Mouse (Mus musculus) frontal cortex, adult (tissue): ENCODE results near the gene Usp35.

Experiments used
- ATAC-seq: cut with Nextera tagmentation; 2 replicates; pipeline ENCODE4 v1.9.2; 2017; ENCODE audit warnings: mild to moderate bottlenecking, moderate library complexity, mixed read lengths; ENCODE audit not compliant: low TSS enrichment

The Usp35 gene

DNA sequence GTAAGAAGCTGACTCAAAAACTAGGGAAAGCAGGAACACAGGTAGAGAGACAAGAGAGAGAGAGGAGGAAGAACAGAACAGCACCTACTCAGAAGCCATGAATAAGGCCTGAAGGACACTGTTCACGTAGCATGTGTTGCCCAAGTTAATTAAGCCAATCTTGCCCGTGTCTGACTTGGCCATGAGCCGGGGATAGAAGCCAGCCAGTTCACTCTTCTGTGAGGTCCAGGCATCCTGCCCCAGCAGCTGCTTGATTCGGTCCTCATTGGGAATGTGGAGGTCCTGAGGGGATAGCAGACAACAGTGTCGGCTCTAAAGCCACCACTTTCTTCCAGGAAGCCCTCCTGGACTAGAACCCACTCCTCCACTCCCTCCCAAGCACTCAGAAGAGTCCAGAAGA is 17.2 kb downstream of the Usp35 start:
- no peak for ATAC-seq

DNA sequence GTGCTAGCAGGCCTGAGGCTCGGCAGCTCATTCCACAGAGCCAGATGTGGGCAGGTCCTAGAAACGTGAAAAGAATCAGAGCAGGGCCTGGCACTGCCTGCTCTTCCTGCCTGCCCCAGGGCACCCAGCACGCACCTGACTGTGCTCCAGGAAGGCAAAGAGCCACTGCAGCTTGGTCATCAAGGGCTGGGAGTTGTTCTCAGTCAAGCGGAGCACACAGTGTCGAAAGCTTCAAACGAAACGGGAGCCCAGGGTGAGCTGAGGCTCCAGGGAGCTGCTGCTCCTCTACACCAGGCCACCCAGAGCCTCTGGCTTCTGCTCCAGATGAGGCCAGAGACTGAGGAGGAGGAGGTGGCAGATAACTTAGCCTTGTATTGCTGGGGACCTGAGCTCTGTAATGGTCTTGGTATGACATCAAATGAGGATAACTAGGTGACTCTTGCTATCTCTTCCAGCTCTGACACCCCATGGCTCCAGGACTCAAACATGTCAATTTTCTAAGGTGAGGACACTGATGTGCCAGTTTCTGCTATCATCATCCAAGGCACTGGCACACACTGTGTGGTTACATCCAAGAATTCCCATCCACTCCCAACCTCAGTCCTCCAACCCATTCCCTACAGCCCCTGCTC is 18.3 kb downstream of the Usp35 start:
- ATAC-seq = no peak

DNA sequence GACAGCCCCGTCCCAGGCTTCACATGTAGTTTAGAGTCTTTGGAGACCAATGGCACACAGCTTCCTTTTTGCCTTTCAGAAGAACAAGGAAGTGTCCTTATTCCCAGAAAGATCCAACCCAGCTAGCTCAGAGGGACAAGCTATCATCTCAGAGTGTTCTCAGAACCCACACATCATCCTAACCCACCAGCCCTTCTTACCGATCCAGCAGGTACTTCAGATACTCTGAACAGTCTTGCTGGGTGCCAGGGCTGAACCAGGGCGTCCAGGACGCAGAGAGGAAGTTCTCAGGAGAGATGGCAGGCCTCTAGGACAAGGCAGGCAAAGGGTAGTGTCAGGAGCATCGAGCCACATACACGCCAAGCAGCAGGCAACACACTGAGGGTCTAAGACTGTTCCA is 19.0 kb downstream of the Usp35 start:
- no peak for ATAC-seq

DNA sequence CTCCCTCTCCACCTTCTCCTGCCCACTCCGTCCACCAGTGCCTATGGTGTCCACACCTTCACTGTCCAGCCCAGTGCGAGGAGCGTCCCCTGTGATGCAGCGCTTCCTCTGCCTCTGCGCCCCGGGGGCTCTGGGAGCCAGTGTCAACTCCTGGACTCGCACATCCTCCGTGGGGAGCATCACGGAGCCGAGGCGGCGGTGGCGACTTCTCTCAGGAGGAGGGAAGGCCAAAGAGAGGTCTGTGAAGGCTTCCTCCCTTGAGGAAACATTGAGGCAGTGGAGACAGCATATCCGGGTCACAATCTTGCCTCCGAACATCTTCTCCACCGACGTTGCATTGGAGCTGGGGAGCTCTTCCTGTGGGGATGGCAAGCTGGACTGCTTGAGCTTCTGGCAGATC is 19.6 kb downstream of the Usp35 start:
- ATAC-seq = no peak

GRCm38 (mm10) chr7:97311620-97312019 is 20.2 kb downstream of the Usp35 start:
- ATAC-seq = no peak

GRCm38 (mm10) chr7:97310341-97310635 is 21.5 kb downstream of the Usp35 start:
- ATAC-seq = no peak

GRCm38 (mm10) chr7:97309461-97310340 is 22.1 kb downstream of the Usp35 start:
- ATAC-seq = no peak

GRCm38 (mm10) chr7:97307546-97307945 is 24.3 kb downstream of the Usp35 start:
- no peak for ATAC-seq

DNA sequence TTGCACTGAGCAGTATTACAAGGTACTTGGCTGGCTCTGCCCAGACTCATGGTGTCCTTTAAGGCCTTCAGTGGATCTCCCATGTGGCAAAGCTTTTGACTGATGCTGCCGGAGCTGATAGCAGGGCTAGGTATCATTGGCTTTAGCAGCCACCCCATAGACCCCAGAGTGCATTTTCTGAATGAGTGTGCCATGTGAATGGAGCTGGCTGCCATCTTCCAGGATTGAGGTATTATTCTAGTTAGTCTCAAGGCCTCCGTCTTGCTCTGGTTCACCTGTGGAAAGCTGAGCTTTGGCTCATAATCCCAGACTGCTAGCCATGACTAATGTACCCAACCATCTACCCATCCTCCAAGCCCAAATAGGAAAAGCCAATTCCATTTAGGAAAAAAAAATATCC is 25.0 kb downstream of the Usp35 start:
- ATAC-seq = no peak

GRCm38 (mm10) chr7:97305206-97305605 is 26.6 kb downstream of the Usp35 start:
- ATAC-seq = no peak

DNA sequence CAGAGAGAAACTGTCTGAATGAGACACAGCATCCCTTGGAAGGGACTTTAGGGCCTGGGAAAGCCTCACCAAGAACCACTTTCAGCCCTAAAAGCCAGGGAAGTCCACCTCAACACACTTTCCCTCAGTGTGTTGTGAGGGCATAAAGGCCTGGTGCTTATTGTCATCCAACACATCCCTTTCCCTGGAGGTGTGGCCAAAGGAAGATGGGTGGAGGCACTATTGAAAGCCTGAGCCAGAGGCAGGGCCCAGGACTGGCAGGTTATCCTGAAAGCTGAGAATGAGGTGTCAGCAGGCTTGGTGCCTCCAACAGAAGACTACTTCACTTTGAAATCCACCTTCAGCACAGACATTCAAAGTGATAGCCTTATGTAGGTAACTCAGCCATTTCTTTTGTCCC is 27.3 kb downstream of the Usp35 start:
- no peak for ATAC-seq

GRCm38 (mm10) chr7:97303614-97304013 is 28.2 kb downstream of the Usp35 start:
- ATAC-seq = no peak

- ATAC-seq = no peak
These were observed 28.9 kb downstream of the Usp35 start for GRCm38 (mm10) chr7:97302876-97303275.

- no peak for ATAC-seq
These were observed 29.6 kb downstream of the Usp35 start for GRCm38 (mm10) chr7:97302261-97302660.

DNA sequence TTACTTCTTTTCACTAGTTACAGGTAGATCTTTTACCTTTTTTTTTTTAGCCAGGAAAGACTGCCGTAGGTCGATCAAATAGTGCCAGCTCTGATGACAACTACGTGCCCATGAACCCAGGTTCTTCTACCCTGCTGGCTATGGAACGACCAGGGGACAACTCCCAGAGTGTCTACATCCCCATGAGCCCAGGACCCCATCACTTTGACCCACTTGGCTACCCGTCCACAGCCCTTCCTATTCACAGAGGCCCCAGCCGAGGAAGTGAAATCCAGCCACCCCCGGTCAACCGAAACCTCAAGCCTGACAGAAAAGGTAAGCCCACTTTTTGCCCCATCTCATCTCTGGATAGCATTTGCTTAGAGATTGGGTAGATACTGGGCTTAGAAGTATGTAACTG is 30.5 kb downstream of the Usp35 start:
- ATAC-seq = no peak

DNA sequence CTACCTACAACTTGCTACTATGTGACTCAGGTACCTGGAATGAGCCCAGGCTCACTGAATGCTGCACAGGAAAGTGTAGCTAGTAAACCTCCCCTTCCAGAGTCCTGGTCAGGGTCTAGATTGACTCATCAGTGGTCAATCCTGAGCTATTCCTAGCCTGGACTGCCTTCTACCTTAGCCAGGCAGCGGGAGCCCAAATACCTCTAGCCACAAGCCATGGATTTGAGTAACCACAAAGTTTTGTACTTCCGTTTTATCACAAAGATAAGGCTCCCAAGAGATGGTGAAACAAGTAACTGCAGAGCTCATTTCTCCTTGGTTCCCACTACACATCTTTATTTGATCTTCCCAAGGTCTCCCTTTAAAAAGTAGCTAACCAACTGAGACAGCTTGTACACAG is 30.9 kb downstream of the Usp35 start:
- no peak for ATAC-seq

DNA sequence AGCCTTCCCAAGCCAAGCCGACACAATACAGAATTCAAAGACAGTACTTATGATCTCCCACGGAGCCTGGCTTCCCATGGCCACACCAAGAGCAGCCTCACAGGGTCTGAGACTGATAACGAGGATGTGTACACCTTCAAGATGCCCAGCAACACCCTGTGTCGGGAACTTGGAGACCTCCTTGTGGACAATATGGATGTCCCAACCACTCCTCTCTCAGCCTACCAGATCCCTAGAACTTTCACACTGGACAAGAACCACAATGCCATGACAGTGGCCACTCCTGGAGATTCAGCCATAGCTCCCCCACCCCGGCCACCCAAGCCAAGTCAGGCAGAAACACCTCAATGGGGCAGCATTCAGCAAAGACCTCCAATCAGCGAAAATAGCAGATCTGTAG is 32.9 kb downstream of the Usp35 start:
- no peak for ATAC-seq

- ATAC-seq = no peak
These were observed 33.5 kb downstream of the Usp35 start for GRCm38 (mm10) chr7:97298279-97298678.

GRCm38 (mm10) chr7:97297466-97297865 is 34.4 kb downstream of the Usp35 start:
- peak; percentile 70 for ATAC-seq

DNA sequence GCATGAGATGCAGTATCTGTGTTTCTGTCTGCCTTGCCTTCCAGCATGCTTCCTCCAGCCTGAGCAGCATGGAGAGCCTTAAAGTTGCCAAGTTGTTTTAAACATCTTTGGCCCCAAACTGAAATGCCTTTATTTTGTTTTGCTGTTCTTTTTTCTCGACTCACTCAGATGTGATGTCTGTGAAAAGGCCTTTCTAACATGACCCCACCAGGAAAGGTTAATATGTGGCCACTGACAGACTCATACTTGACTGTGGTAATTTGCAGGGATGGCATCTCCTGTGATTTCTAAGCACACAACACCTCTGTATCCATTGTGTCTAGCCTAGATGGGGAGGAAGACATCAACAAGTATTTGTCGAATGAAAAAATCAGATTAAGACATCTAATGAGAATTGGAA is 34.8 kb downstream of the Usp35 start:
- ATAC-seq = no peak

- ATAC-seq = no peak
These were observed 60.8 kb downstream of the Usp35 start for GRCm38 (mm10) chr7:97271068-97271467.

DNA sequence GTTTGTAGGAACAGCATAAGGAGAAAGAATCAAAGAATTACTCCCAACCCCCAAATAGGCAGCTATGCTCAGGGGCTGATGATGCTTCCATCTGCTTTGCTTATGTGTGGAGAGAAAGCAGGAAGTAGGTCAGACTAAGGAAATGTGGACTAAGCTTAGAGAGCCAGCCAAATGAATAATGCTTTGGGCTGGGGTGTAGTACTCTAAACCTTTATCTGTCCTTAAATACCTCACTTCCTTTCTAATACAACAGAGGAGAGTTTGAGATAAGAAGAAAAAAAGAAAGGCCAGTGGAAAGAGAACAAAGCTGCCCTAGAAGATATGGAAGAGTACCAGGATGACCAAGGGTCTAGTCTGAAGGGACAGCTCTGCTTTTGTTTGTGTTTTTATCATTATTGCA is 61.5 kb downstream of the Usp35 start:
- peak; percentile 88 for ATAC-seq

GRCm38 (mm10) chr7:97262541-97262940 is 69.3 kb downstream of the Usp35 start:
- no peak for ATAC-seq
